Mouse (Mus musculus): ENCODE measurements around the gene Tmem121b. TPM values are rescaled to one million over a fixed set of nuclear protein-coding genes. Genes with fewer than 3 reads are reported as not detected.
A peak's percentile ranks its signal among the peaks of the same experiment; 100 is the strongest.

Tmem121b gene
- polyA plus RNA-seq, 1 experiment: 0.01 TPM

GRCm38 (mm10) chr6:120489461-120489860 is 4.1 kb downstream of the Tmem121b start:
- H3K4me3 ChIP-seq: no peak overlapping the region
- H3ac ChIP-seq (ENCODE audit: control insufficient read depth, insufficient read length): no peak overlapping the region
- H3K4me2 ChIP-seq (ENCODE audit: low read depth): no peak overlapping the region
- no peaks in the 10 kb centered on the region for H3K79me2 ChIP-seq (ENCODE audit: control insufficient read depth, insufficient read depth)
- H3K36me3 ChIP-seq (ENCODE audit: control insufficient read depth, insufficient read depth): no peaks in the 10 kb centered on the region
- TF ChIP-seq SRF (IDR thresholded peaks at IDR 0.05; ENCODE audit: control insufficient read depth, insufficient read length, low read depth) (no peak), TCF12 (IDR thresholded peaks at IDR 0.05; ENCODE audit: insufficient read depth, poor library complexity, severe bottlenecking) (no peak), POLR2A (IDR thresholded peaks at IDR 0.05; ENCODE audit: insufficient read length, low read depth) (no peak), TCF3 (IDR thresholded peaks at IDR 0.05; ENCODE audit: insufficient read length, low read depth) (no peak), USF1 (IDR thresholded peaks at IDR 0.05; ENCODE audit: low read depth) (no peak), E2F4 (IDR thresholded peaks at IDR 0.05; ENCODE audit: insufficient read depth) (no peak), MAX (IDR thresholded peaks at IDR 0.05; ENCODE audit: low read depth) (no peak), POLR2AphosphoS2 (IDR thresholded peaks at IDR 0.05; ENCODE audit: insufficient read length, low read depth) (no peak), REST (IDR thresholded peaks at IDR 0.05; ENCODE audit: insufficient read depth, insufficient read length) (no peak)
- peaks cover 25% of the 10 kb centered on the region for H3K27me3 ChIP-seq (ENCODE audit: control insufficient read depth, insufficient read depth, insufficient read length)

- TF ChIP-seq CEBPB (IDR thresholded peaks at IDR 0.05; ENCODE audit: insufficient read depth, poor library complexity, severe bottlenecking) (no peak), MYOD1 (IDR thresholded peaks at IDR 0.05; ENCODE audit: control insufficient read depth in 1 of 3, insufficient read length in 2 of 3, low read depth in 2 of 3) (no peak), MAX (IDR thresholded peaks at IDR 0.05; ENCODE audit: low read depth) (no peak), MYOG (IDR thresholded peaks at IDR 0.05; ENCODE audit: control insufficient read depth in 1 of 3, insufficient read depth in 1 of 3, insufficient read length in 2 of 3, low read depth in 2 of 3) (no peak), TCF12 (IDR thresholded peaks at IDR 0.05; ENCODE audit: insufficient read depth, poor library complexity, severe bottlenecking) (no peak), REST (IDR thresholded peaks at IDR 0.05; ENCODE audit: insufficient read depth, insufficient read length) (no peak), TCF3 (IDR thresholded peaks at IDR 0.05; ENCODE audit: insufficient read length, low read depth) (no peak), POLR2AphosphoS2 (IDR thresholded peaks at IDR 0.05; ENCODE audit: insufficient read length, low read depth) (no peak), E2F4 (IDR thresholded peaks at IDR 0.05; ENCODE audit: insufficient read depth) (no peak), SRF (IDR thresholded peaks at IDR 0.05; ENCODE audit: control insufficient read depth, insufficient read length, low read depth) (no peak), USF1 (IDR thresholded peaks at IDR 0.05; ENCODE audit: low read depth) (no peak)
- H3K79me2 ChIP-seq (ENCODE audit: control insufficient read depth, insufficient read depth): no peaks in the 10 kb centered on the region
- H3K36me3 ChIP-seq (ENCODE audit: control insufficient read depth, insufficient read depth): no peaks in the 10 kb centered on the region
- no peak overlapping the region for H3K4me2 ChIP-seq (ENCODE audit: low read depth)
- H3ac ChIP-seq (ENCODE audit: control insufficient read depth, insufficient read length): no peak overlapping the region
- H3K27me3 ChIP-seq (ENCODE audit: control insufficient read depth, insufficient read depth, insufficient read length): peaks cover 18% of the 10 kb centered on the region
- no peak overlapping the region for H3K4me3 ChIP-seq
Observed at GRCm38 (mm10) chr6:120488647-120489046, 5.0 kb downstream of the Tmem121b start.

- Histone ChIP-seq H3K27me3 (ENCODE audit: control insufficient read depth, insufficient read depth, insufficient read length) (no peaks in the 10 kb centered on the region), H3K36me3 (ENCODE audit: control insufficient read depth, insufficient read depth) (peaks cover 4% of the 10 kb centered on the region), H3K4me2 (ENCODE audit: low read depth) (no peak overlapping the region), H3K79me2 (ENCODE audit: control insufficient read depth, insufficient read depth) (no peaks in the 10 kb centered on the region), H3K4me3 (no peak overlapping the region), H3ac (ENCODE audit: control insufficient read depth, insufficient read length) (no peak overlapping the region)
- TF ChIP-seq MYOG (IDR thresholded peaks at IDR 0.05; ENCODE audit: control insufficient read depth in 1 of 3, insufficient read depth in 1 of 3, insufficient read length in 2 of 3, low read depth in 2 of 3): no peak
- no peak for TF ChIP-seq MYOD1 (IDR thresholded peaks at IDR 0.05; ENCODE audit: control insufficient read depth in 1 of 3, insufficient read length in 2 of 3, low read depth in 2 of 3)
- TF ChIP-seq POLR2AphosphoS2 (IDR thresholded peaks at IDR 0.05; ENCODE audit: insufficient read length, low read depth): no peak
- TF ChIP-seq USF1 (IDR thresholded peaks at IDR 0.05; ENCODE audit: low read depth): no peak
- TF ChIP-seq SRF (IDR thresholded peaks at IDR 0.05; ENCODE audit: control insufficient read depth, insufficient read length, low read depth): no peak
- no peak for TF ChIP-seq POLR2A (IDR thresholded peaks at IDR 0.05; ENCODE audit: insufficient read length, low read depth)
- TF ChIP-seq TCF3 (IDR thresholded peaks at IDR 0.05; ENCODE audit: insufficient read length, low read depth): no peak
- no peak for TF ChIP-seq REST (IDR thresholded peaks at IDR 0.05; ENCODE audit: insufficient read depth, insufficient read length)
- no peak for TF ChIP-seq CEBPB (IDR thresholded peaks at IDR 0.05; ENCODE audit: insufficient read depth, poor library complexity, severe bottlenecking)
- TF ChIP-seq E2F4 (IDR thresholded peaks at IDR 0.05; ENCODE audit: insufficient read depth): no peak
Observed at GRCm38 (mm10) chr6:120486051-120486510, 7.5 kb downstream of the Tmem121b start.

- H3K27me3 ChIP-seq (ENCODE audit: control insufficient read depth, insufficient read depth, insufficient read length): no peaks in the 10 kb centered on the region
Observed at GRCm38 (mm10) chr6:120485038-120485437, 8.6 kb downstream of the Tmem121b start.

GRCm38 (mm10) chr6:120483211-120483626 is 10.4 kb downstream of the Tmem121b start:
- H3K79me2 ChIP-seq (ENCODE audit: control insufficient read depth, insufficient read depth): no peaks in the 10 kb centered on the region
- H3ac ChIP-seq (ENCODE audit: control insufficient read depth, insufficient read length): no peak overlapping the region
- H3K4me2 ChIP-seq (ENCODE audit: low read depth): peak overlapping the region; percentile 80
- TF ChIP-seq POLR2AphosphoS2 (IDR thresholded peaks at IDR 0.05; ENCODE audit: insufficient read length, low read depth) (peak; percentile 32), MYOG (IDR thresholded peaks at IDR 0.05; ENCODE audit: control insufficient read depth in 1 of 3, insufficient read depth in 1 of 3, insufficient read length in 2 of 3, low read depth in 2 of 3) (no peak)
- no peaks in the 10 kb centered on the region for H3K27me3 ChIP-seq (ENCODE audit: control insufficient read depth, insufficient read depth, insufficient read length)
- H3K36me3 ChIP-seq (ENCODE audit: control insufficient read depth, insufficient read depth): peaks cover 15% of the 10 kb centered on the region
- no peak overlapping the region for H3K4me3 ChIP-seq

More at GRCm38 (mm10) chr6:120485038-120485437, 8.6 kb downstream of the Tmem121b start:
- Histone ChIP-seq H3K4me3 (no peak overlapping the region), H3K79me2 (ENCODE audit: control insufficient read depth, insufficient read depth) (no peaks in the 10 kb centered on the region), H3K36me3 (ENCODE audit: control insufficient read depth, insufficient read depth) (peaks cover 9% of the 10 kb centered on the region), H3ac (ENCODE audit: control insufficient read depth, insufficient read length) (no peak overlapping the region), H3K4me2 (ENCODE audit: low read depth) (no peak overlapping the region)
- TF ChIP-seq POLR2AphosphoS2 (IDR thresholded peaks at IDR 0.05; ENCODE audit: insufficient read length, low read depth) (peak; percentile 12), MYOD1 (IDR thresholded peaks at IDR 0.05; ENCODE audit: control insufficient read depth in 1 of 3, insufficient read length in 2 of 3, low read depth in 2 of 3) (no peak)

All from myocyte (in vitro differentiated cells).